Mouse (Mus musculus) kidney, postnatal 10 days (tissue): ENCODE results near the gene Ngfr.

Experiments
- DNase-seq: peaks from one replicate; pipeline ENCODE4 v3.0.0; 2021; ENCODE audit warnings: mixed read lengths

Ngfr gene

GRCm38 (mm10) chr11:95565327-95565726, 22.2 kb downstream of the Ngfr start:
- no peak for DNase-seq

GRCm38 (mm10) chr11:95563849-95564248, 23.7 kb downstream of the Ngfr start:
- DNase-seq = no peak

GRCm38 (mm10) chr11:95560773-95561172, 26.8 kb downstream of the Ngfr start:
- peak; percentile 54 for DNase-seq

- DNase-seq = no peak
These were observed 27.8 kb downstream of the Ngfr start for GRCm38 (mm10) chr11:95559761-95560160.

GRCm38 (mm10) chr11:95557719-95558118, 29.8 kb downstream of the Ngfr start:
- DNase-seq = no peak

GRCm38 (mm10) chr11:95557032-95557431, 30.5 kb downstream of the Ngfr start:
- no peak for DNase-seq

- DNase-seq = no peak
These were observed 32.3 kb downstream of the Ngfr start for GRCm38 (mm10) chr11:95555279-95555678.

- no peak for DNase-seq
These were observed 37.1 kb downstream of the Ngfr start for GRCm38 (mm10) chr11:95550301-95551021.

GRCm38 (mm10) chr11:95546021-95546782, 41.3 kb downstream of the Ngfr start:
- DNase-seq = no peak

- DNase-seq = no peak
These were observed 42.8 kb downstream of the Ngfr start for GRCm38 (mm10) chr11:95544546-95545327.

- no peak for DNase-seq
These were observed 46.7 kb downstream of the Ngfr start for GRCm38 (mm10) chr11:95540637-95541385.

GRCm38 (mm10) chr11:95538378-95539104, 49.0 kb downstream of the Ngfr start:
- DNase-seq = peak; percentile 54

GRCm38 (mm10) chr11:95533484-95534160, 53.9 kb downstream of the Ngfr start:
- DNase-seq = peak; percentile 95

- no peak for DNase-seq
These were observed 55.0 kb downstream of the Ngfr start for GRCm38 (mm10) chr11:95532353-95533072.

- no peak for DNase-seq
These were observed 59.3 kb downstream of the Ngfr start for GRCm38 (mm10) chr11:95528231-95528630.

- no peak for DNase-seq
These were observed 60.2 kb downstream of the Ngfr start for GRCm38 (mm10) chr11:95527307-95527706.

- DNase-seq = peak; percentile 85
These were observed 66.0 kb downstream of the Ngfr start for GRCm38 (mm10) chr11:95521563-95521962.

GRCm38 (mm10) chr11:95520456-95521072, 67.0 kb downstream of the Ngfr start:
- peak; percentile 95 for DNase-seq

GRCm38 (mm10) chr11:95519996-95520395, 67.5 kb downstream of the Ngfr start:
- no peak for DNase-seq

- DNase-seq = no peak
These were observed 68.2 kb downstream of the Ngfr start for GRCm38 (mm10) chr11:95519299-95519698.
